Mouse (Mus musculus) embryo, embryonic 11 days (tissue): ENCODE measurements around the gene Traf2.
A peak's percentile ranks its signal among the peaks of the same experiment; 100 is the strongest.

Experiments used
- DNase-seq: peaks from one replicate; pipeline ENCODE4 v3.0.0-alpha.2; 2015

Traf2 gene

GRCm38 (mm10) chr2:25546811-25547491 is at the start of gene Traf2:
Gene Traf2 (minus strand): TSS chr2:25546940.
- DNase-seq = peak; percentile 99

GRCm38 (mm10) chr2:25591863-25592262 is 45.1 kb upstream of the Traf2 start:
- no peak for DNase-seq

- DNase-seq = no peak
Measured at GRCm38 (mm10) chr2:25588227-25588907, 41.6 kb upstream of the Traf2 start.

GRCm38 (mm10) chr2:25587290-25587689 is 40.5 kb upstream of the Traf2 start:
- no peak for DNase-seq

GRCm38 (mm10) chr2:25585601-25586000 is 38.9 kb upstream of the Traf2 start:
- no peak for DNase-seq

DNA sequence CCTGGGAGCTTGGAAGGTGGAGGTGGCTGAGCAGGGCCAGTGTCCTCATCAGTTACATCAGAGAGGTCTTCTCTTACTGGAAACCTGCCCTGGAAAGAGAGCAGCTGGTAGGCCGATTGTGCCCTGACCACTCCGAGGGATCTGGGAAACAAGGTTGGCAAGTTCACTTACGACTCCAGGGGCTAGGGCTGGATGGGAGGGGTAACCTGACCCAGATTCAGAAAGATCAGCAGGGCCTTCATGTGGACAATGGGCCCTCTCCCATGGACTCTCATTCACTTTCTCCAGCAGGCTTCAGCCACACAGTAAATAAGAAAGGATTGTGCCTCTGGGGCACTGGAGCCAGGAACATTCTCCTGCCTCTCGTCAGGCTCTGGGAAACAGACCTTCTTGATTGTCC is 38.1 kb upstream of the Traf2 start:
- DNase-seq = no peak

- no peak for DNase-seq
Measured at GRCm38 (mm10) chr2:25584152-25584551, 37.4 kb upstream of the Traf2 start.

DNA sequence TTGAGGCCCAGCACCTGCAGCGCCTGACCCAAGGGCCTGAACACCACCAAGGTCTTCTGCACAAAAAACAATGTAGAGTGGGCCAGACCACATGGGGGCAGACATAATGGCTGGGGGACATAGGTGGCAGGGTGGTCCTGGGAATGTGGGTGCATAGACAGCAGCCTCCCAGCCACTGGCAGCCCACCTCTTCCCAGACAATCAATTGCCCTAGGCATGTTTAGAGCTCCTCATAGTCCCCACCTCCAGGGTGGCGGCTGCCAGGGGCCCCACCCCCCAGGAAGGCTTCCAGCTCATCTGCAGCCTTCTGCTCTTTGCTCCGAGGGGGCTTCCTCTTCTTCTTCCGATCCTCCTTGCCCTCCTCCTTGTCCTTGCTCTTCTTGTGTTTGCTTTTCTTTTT is 36.8 kb upstream of the Traf2 start:
- no peak for DNase-seq

DNA sequence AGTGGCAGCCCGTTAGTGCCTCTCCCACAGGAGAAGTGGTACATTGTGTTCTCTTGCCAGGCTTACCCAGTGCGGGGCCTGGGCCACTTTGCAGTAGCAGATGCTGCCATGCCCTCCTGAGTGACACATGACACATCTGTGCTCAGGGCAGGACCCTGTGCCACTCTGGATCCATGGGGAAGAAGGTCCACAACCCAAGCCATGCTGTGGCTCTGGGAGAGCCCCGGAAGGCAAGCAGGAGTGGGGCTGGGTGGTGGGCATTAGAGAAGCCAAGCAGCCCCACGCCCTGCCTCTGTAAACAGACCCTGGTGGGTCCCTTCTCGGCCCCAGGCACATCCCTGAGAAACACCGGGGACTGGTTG is 36.4 kb upstream of the Traf2 start:
- no peak for DNase-seq

DNA sequence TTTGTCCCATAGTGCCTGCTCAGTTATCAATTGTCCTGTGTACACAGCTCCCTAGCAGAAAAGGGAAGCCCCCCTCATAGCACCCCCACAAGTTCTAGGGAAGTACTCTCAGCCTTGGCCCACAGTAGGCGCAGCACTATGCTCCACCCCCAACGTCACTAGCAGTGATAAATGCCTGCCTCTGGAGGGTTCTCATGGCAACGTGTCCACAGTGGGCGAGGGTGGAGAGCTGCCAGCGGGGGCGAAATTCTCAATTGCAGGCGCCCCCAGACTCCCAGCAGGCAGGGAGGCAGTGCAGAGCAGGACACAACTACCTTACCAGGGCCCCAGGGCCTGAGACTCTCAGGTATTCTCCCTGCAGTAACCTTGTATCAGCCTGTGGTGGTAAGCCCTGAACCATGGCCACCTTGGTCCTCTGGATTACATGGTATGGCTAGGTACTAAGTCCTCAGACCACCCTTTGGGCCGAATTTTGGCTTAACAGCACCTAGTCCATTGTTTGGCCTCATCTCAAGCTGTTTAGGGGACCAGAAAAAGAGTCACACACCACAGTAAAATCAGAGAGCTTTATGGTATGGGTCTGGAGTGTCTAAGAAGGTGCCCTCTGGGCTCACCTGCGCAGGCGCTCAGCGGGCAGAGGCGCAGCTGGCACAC is 35.9 kb upstream of the Traf2 start:
- peak; percentile 41 for DNase-seq

- DNase-seq = no peak
Measured at GRCm38 (mm10) chr2:25581901-25582301, 35.2 kb upstream of the Traf2 start.

DNA sequence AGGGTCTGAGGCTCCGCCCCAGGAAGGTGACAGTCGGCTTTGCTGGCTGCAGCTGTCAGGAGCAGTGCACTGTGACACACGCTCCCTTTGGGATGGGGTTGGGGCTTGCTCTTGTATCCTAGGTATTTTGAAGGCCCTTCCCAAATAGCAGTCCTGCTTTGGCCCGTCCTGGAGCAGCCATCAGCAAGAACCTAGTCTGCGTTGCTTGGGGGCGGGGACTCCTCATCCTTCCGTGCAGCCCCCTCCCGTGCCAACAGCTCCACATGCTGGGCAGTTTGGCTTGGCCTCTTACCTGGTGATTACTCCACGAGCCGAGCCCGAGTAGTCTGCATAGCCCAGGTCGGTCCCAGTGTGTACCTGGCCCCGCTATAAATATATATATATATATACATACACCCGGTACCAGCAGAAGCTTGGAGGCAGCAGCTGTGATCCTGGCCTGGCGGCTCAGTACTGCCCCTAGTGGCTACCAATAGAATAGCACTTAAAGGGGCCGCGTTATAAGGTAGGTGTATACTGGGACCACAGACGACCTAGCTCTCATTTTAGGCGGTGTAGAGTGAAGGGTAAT is 34.6 kb upstream of the Traf2 start, which contains the start of gene Ajm1:
TSS of gene Ajm1 (minus strand) at position 464 of the 571 bp plus-strand sequence.
- peak; percentile 68 for DNase-seq

- no peak for DNase-seq
Measured at GRCm38 (mm10) chr2:25580621-25581101, 33.9 kb upstream of the Traf2 start.

- DNase-seq = peak; percentile 68
Measured at GRCm38 (mm10) chr2:25579737-25580460, 33.2 kb upstream of the Traf2 start.

- peak; percentile 32 for DNase-seq
Measured at GRCm38 (mm10) chr2:25578796-25579736, 32.3 kb upstream of the Traf2 start.

DNA sequence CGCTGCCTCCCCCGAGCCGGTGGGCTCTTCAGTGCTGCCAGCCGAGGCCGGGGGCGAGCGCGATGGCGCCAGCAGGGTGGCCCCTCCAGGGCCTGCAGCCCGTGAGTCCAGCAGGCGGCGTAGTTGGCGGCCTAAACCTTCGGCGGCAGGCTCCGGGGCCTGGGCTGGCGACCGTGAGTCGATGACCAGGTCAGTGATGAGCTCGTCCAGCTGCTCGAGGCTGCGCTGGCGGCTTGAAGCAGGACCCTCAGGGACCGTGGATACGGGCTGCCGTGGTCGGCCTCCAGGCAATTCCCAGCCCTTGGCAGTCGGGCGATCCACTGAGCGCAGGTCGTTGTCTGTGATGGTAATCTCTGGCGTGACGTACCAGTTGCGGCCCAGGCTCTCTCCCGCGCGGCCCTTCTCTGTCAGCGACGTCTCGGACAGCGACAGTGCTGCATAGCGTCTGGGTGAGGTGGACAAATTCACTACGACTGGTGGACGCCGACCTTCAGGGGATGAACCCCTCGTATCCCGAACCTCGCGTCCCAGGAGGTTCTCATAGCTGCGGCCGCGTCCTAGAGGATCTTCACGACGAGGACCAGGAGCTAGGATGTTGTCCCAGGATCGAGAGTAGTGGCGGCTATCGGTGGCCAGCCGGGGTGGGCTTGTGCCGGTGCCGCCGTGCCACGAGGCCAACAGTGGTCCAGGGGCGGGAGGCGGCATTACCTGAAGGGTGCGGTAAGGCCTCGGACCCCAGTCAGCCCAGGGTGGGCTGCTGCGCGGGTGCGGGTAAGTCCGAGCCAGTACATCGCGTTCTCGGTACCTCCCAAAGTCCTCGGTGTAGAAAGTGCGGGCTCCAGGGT is 31.4 kb upstream of the Traf2 start:
- peak; percentile 63 for DNase-seq

GRCm38 (mm10) chr2:25576965-25577891 is 30.5 kb upstream of the Traf2 start:
- peak; percentile 23 for DNase-seq

DNA sequence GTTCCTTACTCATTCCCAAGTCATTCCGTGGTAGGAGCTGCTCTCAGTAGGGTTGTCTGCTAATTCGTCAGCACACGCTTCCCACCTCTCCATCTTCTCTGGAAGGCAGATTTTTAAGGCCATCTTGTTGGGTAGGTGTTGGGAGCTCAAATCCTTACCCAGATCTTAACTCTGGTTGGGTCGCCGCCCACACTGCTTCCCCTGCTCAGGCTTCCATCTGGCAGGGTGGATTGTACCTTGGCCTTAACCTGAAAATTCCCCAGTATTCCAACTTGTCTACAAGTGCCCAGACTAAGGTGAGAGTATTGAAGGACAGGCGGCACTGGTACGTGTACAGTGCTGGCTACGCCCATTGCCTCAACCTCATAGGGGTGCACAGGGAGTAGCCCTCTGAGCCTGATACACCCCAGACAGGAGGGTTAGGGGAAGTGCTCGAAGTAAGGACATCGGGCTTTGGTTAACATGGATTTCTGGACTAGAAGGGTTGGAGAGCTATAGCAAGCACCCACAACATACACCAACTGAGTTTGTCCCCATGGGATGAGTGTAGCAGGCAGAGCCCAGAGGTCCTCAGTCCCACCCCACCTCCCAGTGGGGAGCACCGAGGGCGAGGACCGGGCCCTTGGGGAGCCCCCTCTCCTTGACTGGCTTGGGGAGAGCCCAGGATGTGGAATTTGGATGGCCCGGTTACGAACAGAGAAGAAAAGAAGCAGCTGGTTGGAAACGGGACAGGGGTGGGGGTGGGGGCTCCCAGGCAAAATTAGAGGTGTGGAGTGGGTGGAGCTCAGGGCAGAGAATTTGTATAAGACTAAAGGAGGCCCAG is 29.5 kb upstream of the Traf2 start:
- DNase-seq = no peak
